Mouse (Mus musculus) cerebellum, adult 11 months (tissue): ENCODE measurements around the gene Tex261.
A peak's percentile ranks its signal among the peaks of the same experiment; 100 is the strongest.

ENCODE experiments used
- DNase-seq: peaks from one replicate; pipeline ENCODE4 v3.0.0; 2022

The Tex261 gene

DNA sequence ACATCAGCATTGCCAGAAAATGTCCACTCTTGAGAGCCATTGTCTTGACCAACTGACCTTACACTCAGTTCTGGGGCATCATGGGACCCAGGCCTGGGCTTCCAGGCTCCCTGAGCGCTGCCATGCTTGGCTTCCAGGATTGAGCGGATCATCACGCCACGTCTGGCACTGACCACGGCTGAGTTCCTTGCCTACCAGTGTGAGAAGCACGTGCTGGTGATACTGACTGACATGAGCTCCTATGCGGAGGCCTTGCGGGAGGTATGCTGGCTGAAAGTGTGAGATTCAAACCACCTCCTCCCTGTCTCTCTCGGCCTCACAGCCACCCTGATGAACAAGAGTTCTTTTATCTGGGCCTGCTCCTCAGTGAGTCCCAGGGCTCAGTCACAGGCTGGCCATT, 19.6 kb downstream of the Tex261 start:
- no peak for DNase-seq

DNA sequence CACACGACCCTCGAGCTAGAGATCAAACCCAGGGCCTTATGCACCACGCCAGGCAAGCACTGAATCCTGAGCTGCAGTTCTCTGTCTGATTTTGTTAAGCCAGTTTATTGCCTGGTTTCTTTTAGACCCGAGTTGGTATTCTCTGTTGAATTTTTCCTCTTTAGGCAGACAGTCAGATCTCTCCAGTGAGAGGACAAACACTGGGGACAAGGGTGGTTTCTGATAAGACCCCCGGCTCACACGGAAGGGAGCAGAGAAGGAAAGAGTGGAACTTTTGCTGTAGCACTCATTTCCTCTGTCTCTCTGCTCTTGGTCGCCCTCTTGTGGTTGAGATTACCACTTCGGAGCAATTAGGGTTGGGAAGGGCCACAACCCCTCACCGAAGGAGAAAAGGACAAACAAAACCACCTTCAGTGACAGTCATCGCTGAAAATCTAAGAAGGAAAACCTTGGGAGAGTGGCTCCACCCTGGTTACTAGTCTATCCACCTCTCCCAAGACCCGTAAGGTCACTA, 25.4 kb downstream of the Tex261 start:
- DNase-seq = peak; percentile 13

DNA sequence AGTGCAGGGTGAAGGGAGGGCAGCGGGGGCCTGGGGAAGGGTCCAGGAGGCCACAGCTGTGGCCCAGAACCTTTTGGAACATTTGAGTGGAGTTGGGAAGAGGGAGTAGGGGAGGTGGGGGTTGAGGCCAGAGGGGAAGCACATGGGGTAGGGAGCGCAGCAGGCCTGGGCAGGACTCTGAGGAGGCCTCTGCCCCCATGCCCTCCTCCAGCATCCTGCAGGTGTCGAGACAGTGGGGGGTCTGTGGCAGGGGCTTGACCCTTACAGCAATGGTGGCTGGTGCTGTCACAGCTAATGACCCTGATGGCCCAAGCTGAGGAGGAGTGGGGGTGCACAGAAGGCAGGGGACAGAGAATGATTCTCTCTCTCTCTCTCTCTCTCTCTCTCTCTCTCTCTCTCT, 26.3 kb downstream of the Tex261 start:
- DNase-seq = no peak

DNA sequence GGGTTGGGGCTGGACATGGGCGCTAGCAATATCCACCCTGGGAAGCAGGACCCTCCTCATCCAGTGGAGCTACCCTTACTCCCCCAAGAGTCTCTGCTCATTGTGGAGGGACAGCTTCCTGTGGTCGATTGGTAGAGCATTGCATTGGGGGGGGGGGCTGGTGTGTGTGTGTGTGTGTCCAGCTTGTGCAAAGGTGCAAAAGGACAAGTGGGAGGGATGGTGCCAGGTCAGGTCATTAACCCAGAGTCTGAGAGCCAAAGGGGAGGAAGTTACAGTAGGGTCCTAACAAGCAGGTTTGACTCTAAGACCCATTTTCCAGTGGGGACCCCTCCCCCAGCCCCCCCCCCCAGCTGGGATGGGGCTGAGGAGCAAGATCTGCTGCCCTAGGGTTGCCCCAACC, 30.1 kb downstream of the Tex261 start:
- DNase-seq = no peak

DNA sequence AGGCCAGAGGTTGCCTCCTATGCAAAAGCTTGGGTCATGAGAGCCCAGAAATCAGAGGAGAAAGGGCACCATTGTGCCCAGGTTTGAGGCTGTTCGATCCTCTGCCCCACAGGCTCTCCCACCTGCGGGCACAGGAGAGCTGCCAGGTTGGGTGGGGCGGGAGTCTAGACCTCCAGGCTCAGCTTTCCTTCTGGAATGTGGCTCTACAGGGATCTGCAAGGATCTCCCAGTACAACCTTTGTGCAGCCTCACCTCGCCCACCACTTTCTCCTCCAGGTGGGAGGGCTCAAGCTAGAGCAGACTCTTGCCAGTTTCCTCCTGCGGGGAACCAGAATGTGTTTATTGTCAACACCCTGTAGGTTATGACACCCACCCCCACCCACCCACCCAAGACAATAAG, 31.1 kb downstream of the Tex261 start:
- no peak for DNase-seq

DNA sequence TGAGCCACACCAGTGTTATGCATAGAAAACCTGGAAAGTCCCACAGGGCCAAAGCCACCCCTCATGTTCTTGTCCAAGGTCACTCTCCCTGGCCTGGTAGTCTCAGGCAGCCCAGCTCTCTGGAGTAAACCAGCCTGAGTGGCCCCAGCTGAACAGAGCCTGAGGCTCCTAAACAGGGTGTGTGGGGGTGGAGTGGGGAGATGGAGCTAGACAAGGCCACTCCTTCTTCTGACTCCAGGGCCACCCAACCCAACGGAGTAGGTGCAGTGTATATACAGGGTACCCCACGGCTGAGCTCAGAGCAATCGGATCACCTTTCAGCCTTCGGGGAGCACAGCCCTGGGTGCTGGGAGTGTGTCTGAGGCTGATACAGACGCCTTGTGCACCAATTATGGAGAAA, 31.5 kb downstream of the Tex261 start:
- DNase-seq = no peak

DNA sequence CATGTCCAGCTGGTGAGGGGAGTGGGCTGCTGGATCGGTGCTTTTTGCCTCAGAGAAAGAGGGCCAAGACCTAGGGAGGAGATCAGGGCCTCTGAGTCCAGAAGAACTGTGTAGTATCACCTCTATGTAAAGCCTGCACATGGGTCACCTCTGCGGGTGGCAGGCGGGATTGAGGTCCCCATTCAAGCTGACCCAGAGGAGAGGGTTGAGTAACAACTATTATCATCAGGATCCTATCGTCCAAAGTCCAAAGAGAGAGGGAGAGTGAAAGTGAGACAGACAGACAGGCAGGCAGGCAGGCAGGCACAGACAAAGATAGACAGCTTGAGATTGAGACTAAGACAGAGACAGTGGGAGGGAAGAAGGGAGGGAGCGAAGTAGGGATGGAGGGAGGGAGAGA, 32.4 kb downstream of the Tex261 start:
- DNase-seq = no peak

DNA sequence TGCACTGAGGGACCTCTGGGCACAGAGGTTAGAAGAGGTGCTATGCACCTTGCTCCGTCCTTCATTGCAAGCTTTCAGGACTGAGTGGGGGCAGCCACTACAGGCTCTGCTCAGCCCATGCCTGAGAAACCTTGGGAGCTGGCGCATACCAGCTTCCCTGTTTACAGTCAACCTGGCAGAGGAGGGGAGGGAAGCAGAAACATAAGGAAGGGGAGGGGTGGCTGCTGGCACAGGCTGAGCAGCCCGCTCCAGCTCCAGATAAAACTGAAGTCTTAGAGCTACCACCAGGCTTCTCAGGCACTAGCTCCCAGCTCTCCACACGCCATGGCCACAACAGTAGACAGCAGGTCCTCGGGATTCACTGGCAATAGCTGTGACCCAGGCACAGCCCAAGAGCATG, 32.9 kb downstream of the Tex261 start, which contains the start of gene Atp6v1b1:
Atp6v1b1 (plus strand) TSS at position 230 of the 400 bp plus-strand sequence.
- DNase-seq = no peak

DNA sequence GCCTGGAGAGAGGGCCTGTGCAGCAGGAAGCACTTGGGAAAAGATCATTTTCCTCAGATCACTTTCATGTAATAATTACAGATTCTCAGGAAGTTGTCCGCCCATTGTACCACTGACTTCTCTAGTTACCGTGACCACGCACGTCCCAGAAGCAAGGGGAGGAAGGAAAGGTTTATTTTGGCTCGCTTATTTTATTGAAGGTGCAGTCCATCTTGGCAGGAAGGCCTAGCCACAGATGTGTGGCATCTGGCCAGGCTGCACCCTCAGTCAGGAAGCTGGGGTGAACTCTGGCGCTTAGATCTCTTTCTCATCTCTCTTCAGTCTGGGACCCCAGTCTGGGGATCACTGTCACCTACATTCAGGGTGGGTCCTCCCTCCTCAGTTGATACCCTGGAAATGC, 37.0 kb downstream of the Tex261 start:
- no peak for DNase-seq

DNA sequence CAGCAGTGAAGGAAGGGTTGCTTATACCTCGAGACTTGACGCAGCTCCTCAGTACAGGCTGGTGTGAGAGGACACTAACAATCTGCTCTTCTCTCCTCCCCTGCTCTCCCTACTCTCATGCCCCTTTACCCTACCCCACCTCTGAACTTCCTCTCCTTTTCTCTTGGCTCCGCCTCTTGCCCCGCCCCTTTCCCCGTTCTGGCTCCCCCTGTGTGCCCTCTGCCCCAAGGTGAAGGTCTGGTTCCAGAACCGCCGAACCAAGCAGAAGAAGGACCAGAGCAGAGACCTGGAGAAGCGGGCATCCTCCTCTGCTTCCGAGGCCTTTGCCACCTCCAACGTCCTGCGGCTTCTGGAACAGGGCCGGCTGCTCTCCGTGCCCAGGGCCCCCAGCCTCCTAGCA, 38.3 kb downstream of the Tex261 start:
- DNase-seq = no peak

DNA sequence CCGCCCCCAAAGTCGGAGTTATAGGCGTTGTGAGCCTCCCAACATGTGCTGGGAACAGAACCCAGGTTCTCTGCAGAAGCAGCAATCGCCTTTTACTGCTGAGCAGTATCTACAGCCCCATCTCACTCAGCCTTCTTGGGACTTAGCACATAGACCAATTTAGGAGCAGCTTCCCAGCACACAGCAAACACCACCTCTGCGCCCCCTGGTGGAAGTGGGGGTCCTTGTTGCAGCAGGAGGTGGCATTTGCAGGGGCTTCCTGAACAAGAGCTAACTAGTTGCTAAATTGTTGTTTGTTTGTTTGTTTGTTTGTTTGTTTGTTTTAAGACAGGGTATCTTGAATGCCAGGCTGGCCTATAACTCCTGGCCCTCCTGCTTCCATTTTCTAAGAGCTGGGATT, 44.5 kb downstream of the Tex261 start:
- no peak for DNase-seq

DNA sequence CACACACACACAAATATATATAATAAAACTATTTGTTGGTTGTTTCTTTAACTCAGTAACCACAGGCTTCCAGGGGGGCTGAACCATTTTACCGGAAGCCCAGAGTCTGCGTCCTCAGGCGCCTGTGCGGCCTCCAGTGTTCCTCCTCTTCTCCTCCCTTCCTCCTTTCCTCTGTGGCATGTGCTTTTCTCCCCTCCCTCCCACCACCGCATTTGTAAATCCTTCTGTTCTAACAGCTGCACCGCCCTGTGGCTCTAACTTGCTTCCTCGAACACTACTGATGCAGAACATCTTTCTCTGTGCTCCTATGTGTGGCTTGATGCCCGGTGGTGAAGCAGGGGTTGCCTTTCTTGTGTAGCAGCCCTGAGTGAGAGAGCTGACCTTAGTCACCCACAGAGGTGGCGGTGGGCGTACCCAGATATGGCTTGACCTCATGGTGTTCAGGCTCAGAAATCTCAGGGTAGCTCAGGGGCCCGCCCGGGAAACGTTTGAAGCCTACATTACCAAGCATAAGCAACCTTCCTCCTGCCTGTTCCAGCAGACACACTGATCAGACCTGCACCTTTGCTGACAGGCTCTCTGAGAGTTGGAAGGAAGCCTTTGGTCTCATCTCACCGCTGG, 46.2 kb downstream of the Tex261 start:
- no peak for DNase-seq

DNA sequence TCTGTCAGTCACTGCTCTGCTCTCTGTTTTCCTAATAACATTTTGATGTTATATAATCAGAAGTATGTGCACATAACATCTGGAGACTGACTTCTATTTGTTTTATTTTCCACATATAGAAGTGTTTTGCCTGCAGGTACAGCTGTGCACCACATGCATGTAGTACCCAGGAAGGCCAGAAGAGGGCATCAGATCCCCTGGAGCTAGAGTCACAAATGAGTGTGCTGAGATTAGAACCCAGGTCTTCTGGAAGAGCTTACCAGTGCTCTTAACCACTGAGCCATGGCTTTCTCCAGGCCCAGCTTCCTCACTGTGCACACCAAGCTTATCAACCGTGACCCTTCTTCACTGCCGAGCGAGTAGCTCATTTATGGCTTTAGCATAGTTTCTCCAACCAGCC, 47.1 kb downstream of the Tex261 start:
- no peak for DNase-seq

DNA sequence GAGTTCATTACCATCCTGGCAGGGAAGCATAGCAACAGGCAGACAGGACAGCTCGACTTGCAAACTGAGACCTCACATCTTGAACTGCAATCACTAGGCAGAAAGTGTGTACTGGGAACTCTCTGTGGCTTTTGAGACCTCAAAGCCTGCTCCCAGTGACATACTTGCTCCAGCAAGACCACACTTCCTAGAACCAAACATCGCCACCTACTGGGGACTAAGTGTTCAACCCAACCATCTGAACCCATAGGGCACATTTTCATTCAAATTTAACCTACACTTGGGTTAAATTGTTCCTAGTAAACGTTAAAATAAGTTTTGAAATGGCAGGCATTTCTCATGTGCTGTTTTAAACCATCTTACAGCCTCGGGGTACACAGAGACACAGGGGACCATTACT, 48.4 kb downstream of the Tex261 start:
- no peak for DNase-seq

DNA sequence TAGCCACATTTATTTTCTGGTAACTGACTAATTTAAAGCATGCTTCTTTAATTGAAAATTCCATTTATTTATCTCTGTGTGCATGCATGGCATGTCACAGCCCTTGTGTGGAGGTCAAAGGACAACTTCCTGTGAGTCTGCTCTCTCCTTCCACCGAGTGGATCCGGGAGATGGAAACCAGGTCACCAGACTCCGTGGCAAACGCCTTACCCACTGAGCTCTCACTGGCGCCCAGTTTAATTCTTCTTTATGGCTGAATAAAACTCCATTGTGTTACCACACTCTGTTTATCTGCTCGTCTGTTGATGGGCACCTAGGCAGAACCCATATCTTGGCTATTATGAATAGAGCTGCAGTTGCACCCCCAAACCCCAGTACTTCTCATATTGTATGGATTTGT, 53.1 kb downstream of the Tex261 start:
- DNase-seq = no peak
